Mouse (Mus musculus) spleen, adult 2 months (tissue): ENCODE results near the gene Smg1.

Experiments
- CTCF ChIP-seq: fragments of 200-500 bp; IDR thresholded peaks from 2 replicates; pipeline ENCODE4 v1.5.1; 2011; ENCODE audit warnings: mild to moderate bottlenecking, inconsistent platforms; ENCODE audit not compliant: insufficient read depth, insufficient read length, insufficient replicate concordance; ENCODE audit errors: extremely low read depth
- POLR2A ChIP-seq: fragments of 200-500 bp; IDR thresholded peaks from 2 replicates; pipeline ENCODE4 v1.6.1; 2011; ENCODE audit warnings: low read depth, low read length, inconsistent platforms

DNA sequence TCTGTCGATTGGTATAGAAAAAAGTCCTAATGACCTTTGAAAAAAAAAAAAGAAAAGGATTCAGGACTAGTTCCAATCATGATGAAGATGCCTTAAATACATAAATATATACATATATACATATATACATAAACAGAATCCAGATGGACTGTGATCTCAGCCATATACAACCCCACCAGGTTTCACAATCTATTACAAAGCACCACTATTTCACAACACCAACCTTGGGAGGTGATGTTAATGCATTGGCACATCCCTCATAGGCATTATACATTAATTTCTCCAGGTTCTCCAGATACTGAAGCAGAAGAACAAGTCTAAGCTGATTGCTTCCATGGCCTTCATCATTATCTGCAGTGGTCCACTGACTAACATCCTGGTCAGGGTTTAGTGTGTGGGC is 58.9 kb downstream of the Smg1 start:
- TF ChIP-seq POLR2A (no peak), CTCF (no peak)
